Mouse (Mus musculus): ENCODE results near the gene Slc27a1. TPM values are rescaled to one million over a fixed set of nuclear protein-coding genes. Genes with fewer than 3 reads are reported as not detected.

Gene Slc27a1
- polyA plus RNA-seq, 1 experiment from 2014 or later, result 27.7 TPM

GRCm38 (mm10) chr8:71537028-71537867 is 31.4 kb upstream of the Slc27a1 start, which contains the start of gene Bst2:
Gene Bst2, minus strand, starts transcription at chr8:71537456.
- peak within 1 kb of the TSS; percentile 50 for H3K9ac ChIP-seq (replicated peaks; ENCODE audit: low read depth)
- peak within 1 kb of the TSS; percentile 70 for H3K4me2 ChIP-seq (replicated peaks; ENCODE audit: low read depth, low read length)
- peaks cover 7% of the 10 kb centered on the region; the same call in 1 of the 2 replicates for H3K4me1 ChIP-seq (ENCODE audit: insufficient read depth, low read depth, low read length)
- H3K9me3 ChIP-seq (ENCODE audit: low read length), result no peaks in the 10 kb centered on the region
- WGBS, result 3% methylated on average over 37 of the region's 37 CpGs
- H3K4me3 ChIP-seq (ENCODE audit: low read depth, low read length), result peak within 1 kb of the TSS; percentile 50
- H3K27me3 ChIP-seq (replicated peaks; ENCODE audit: insufficient read depth, low read length), result no peaks in the 10 kb centered on the region
- H3K36me3 ChIP-seq (ENCODE audit: insufficient read depth, low read length), result no peaks in the 10 kb centered on the region
- ATAC-seq (peak; percentile 94), DNase-seq (ENCODE audit: low spot score) (peak; percentile 97)
- TF ChIP-seq EP300 (IDR thresholded peaks at IDR 0.05), result peak; percentile 54
- peak; percentile 38 for TF ChIP-seq CTCF (IDR thresholded peaks at IDR 0.05)
- peak within 1 kb of the TSS; percentile 90 for H3K27ac ChIP-seq (ENCODE audit: low read length)

DNA sequence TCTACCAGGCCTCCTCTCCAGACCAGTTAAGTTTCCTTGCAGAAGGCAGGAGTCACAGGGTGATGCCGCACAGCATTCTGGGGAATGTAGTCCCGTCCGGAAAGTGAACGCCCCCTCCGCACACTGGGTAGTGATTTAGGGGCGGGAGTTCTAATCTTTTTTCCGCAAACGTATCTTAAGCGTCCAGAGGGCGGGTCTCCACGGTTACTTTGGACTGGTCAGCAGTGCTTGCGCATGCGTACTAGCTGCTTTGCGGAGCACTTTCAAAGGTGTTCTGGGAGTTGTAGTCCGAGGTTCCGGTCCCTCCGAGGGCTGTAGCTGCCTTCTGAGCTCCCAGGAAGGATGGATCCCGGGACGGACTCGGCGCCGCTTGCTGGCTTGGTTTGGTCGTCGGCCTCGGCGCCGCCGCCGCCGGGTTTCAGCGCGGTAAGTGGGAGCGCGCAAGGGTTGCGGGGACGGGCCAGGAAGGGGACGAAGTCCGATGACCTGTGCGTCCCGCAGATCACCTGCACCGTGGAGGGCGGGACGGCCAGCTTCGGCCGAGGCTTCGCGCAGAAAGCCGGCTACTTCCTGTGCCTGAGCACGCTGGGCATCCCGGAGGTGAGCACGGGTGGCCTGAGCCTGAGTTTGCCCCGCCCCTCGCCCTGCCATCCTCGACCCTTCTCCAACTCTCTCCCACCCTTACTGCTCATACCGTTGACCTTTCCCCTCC is 25.9 kb upstream of the Slc27a1 start, which contains the start of gene Mvb12a:
Mvb12a (plus strand) TSS at position 291 of the 712 bp plus-strand sequence.
- H3K9ac ChIP-seq (replicated peaks; ENCODE audit: low read depth), result peak within 1 kb of the TSS; percentile 52
- H3K4me2 ChIP-seq (replicated peaks; ENCODE audit: low read depth, low read length), result peak within 1 kb of the TSS; percentile 87
- H3K9me3 ChIP-seq (ENCODE audit: low read length), result no peaks in the 10 kb centered on the region
- peak within 1 kb of the TSS; percentile 84 for H3K4me3 ChIP-seq (ENCODE audit: low read depth, low read length)
- under 1% methylated on average over 54 of the region's 55 CpGs for WGBS
- H3K4me1 ChIP-seq (ENCODE audit: insufficient read depth, low read depth, low read length), result peaks cover 6% of the 10 kb centered on the region
- ATAC-seq, result peak; percentile 98
- H3K36me3 ChIP-seq (ENCODE audit: insufficient read depth, low read length), result no peaks in the 10 kb centered on the region
- peak; percentile 100 for DNase-seq (ENCODE audit: low spot score)
- H3K27me3 ChIP-seq (replicated peaks; ENCODE audit: insufficient read depth, low read length), result no peaks in the 10 kb centered on the region
- 0 out of 2 replicates have a peak within 1 kb of the TSS, but pooled peaks have one; percentile 47 for H3K27ac ChIP-seq (ENCODE audit: low read length)
- TF ChIP-seq EP300 (IDR thresholded peaks at IDR 0.05) (no peak), CTCF (IDR thresholded peaks at IDR 0.05) (no peak)

GRCm38 (mm10) chr8:71543755-71544154 is 24.9 kb upstream of the Slc27a1 start:
- Histone ChIP-seq H3K4me2 (replicated peaks; ENCODE audit: low read depth, low read length) (peak overlapping the region; percentile 87; the same call in 1 of the 2 replicates), H3K9ac (replicated peaks; ENCODE audit: low read depth) (no peak overlapping the region), H3K4me1 (ENCODE audit: insufficient read depth, low read depth, low read length) (no peaks in the 10 kb centered on the region; the same call in 1 of the 2 replicates), H3K27ac (ENCODE audit: low read length) (no peak overlapping the region), H3K9me3 (ENCODE audit: low read length) (no peaks in the 10 kb centered on the region), H3K4me3 (ENCODE audit: low read depth, low read length) (peak overlapping the region; percentile 84; the same call in 1 of the 2 replicates), H3K27me3 (replicated peaks; ENCODE audit: insufficient read depth, low read length) (no peaks in the 10 kb centered on the region), H3K36me3 (ENCODE audit: insufficient read depth, low read length) (no peaks in the 10 kb centered on the region)
- DNase-seq (ENCODE audit: low spot score) (no peak), ATAC-seq (no peak)
- TF ChIP-seq EP300 (IDR thresholded peaks at IDR 0.05) (no peak), CTCF (IDR thresholded peaks at IDR 0.05) (no peak)
- WGBS, result 79% methylated on average over 9 of the region's 9 CpGs

DNA sequence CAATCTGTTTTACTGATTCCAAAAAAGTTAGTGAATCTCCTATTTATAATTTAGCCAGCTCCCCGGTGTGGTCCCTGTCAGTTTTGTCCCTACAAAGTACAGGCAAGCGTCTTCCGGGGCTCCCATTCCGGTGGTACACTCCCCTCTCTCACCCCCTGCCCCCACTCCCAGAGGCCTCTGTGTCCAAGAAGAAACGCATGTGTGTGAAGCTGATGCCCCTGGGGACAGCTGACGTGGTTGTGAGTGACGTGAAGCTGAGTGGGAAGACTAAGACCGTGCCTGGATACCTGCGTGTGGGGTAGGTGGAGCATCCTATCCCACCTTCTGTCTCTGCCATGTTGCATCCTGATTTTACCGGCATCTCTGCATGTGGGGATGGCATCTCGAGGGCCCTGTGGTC is 23.6 kb upstream of the Slc27a1 start:
- Histone ChIP-seq H3K27me3 (replicated peaks; ENCODE audit: insufficient read depth, low read length) (no peaks in the 10 kb centered on the region), H3K4me3 (ENCODE audit: low read depth, low read length) (no peak overlapping the region), H3K27ac (ENCODE audit: low read length) (no peak overlapping the region), H3K9me3 (ENCODE audit: low read length) (no peaks in the 10 kb centered on the region), H3K36me3 (ENCODE audit: insufficient read depth, low read length) (no peaks in the 10 kb centered on the region), H3K9ac (replicated peaks; ENCODE audit: low read depth) (no peak overlapping the region), H3K4me1 (ENCODE audit: insufficient read depth, low read depth, low read length) (no peaks in the 10 kb centered on the region; the same call in 1 of the 2 replicates), H3K4me2 (replicated peaks; ENCODE audit: low read depth, low read length) (no peak overlapping the region)
- DNase-seq (ENCODE audit: low spot score) (no peak), ATAC-seq (no peak)
- TF ChIP-seq CTCF (IDR thresholded peaks at IDR 0.05), result no peak
- no peak for TF ChIP-seq EP300 (IDR thresholded peaks at IDR 0.05)
- WGBS, result 89% methylated on average over 11 of the region's 11 CpGs

- Histone ChIP-seq H3K4me2 (replicated peaks; ENCODE audit: low read depth, low read length) (no peak overlapping the region), H3K27me3 (replicated peaks; ENCODE audit: insufficient read depth, low read length) (no peaks in the 10 kb centered on the region), H3K9me3 (ENCODE audit: low read length) (no peaks in the 10 kb centered on the region), H3K27ac (ENCODE audit: low read length) (no peak overlapping the region), H3K4me1 (ENCODE audit: insufficient read depth, low read depth, low read length) (no peaks in the 10 kb centered on the region; the same call in 1 of the 2 replicates), H3K4me3 (ENCODE audit: low read depth, low read length) (no peak overlapping the region), H3K9ac (replicated peaks; ENCODE audit: low read depth) (no peak overlapping the region), H3K36me3 (ENCODE audit: insufficient read depth, low read length) (no peaks in the 10 kb centered on the region)
- TF ChIP-seq CTCF (IDR thresholded peaks at IDR 0.05) (no peak), EP300 (IDR thresholded peaks at IDR 0.05) (no peak)
- 84% methylated on average over 7 of the region's 7 CpGs for WGBS
- ATAC-seq, result no peak
- DNase-seq (ENCODE audit: low spot score), result no peak
Observed at GRCm38 (mm10) chr8:71547590-71547989, 21.1 kb upstream of the Slc27a1 start.

GRCm38 (mm10) chr8:71550754-71551153 is 17.9 kb upstream of the Slc27a1 start:
- no peaks in the 10 kb centered on the region for H3K27me3 ChIP-seq (replicated peaks; ENCODE audit: insufficient read depth, low read length)
- WGBS, result 46% methylated on average over 7 of the region's 7 CpGs
- H3K36me3 ChIP-seq (ENCODE audit: insufficient read depth, low read length), result no peaks in the 10 kb centered on the region
- no peak overlapping the region for H3K4me3 ChIP-seq (ENCODE audit: low read depth, low read length)
- ATAC-seq (peak; percentile 57), DNase-seq (ENCODE audit: low spot score) (no peak)
- no peak overlapping the region for H3K9ac ChIP-seq (replicated peaks; ENCODE audit: low read depth)
- H3K9me3 ChIP-seq (ENCODE audit: low read length), result no peaks in the 10 kb centered on the region
- H3K4me1 ChIP-seq (ENCODE audit: insufficient read depth, low read depth, low read length), result no peaks in the 10 kb centered on the region
- H3K4me2 ChIP-seq (replicated peaks; ENCODE audit: low read depth, low read length), result no peak overlapping the region
- no peak overlapping the region for H3K27ac ChIP-seq (ENCODE audit: low read length)
- TF ChIP-seq EP300 (IDR thresholded peaks at IDR 0.05) (no peak), CTCF (IDR thresholded peaks at IDR 0.05) (no peak)
